Mouse (Mus musculus) spleen, adult 2 months (tissue): ENCODE measurements around the gene Srd5a1.

Experiments
- CTCF ChIP-seq: fragments of 200-500 bp; IDR thresholded peaks from 2 replicates; pipeline ENCODE4 v1.5.1; 2011; ENCODE audit warnings: mild to moderate bottlenecking, inconsistent platforms; ENCODE audit not compliant: insufficient read depth, insufficient read length, insufficient replicate concordance; ENCODE audit errors: extremely low read depth
- POLR2A ChIP-seq: fragments of 200-500 bp; IDR thresholded peaks from 2 replicates; pipeline ENCODE4 v1.6.1; 2011; ENCODE audit warnings: low read depth, low read length, inconsistent platforms

- TF ChIP-seq CTCF (no peak), POLR2A (no peak)
Measured at GRCm38 (mm10) chr13:69612175-69612544, 918 bp upstream of the Srd5a1 start.
